Mouse (Mus musculus) 3T3-L1 (cell line): ENCODE results near the gene Il6ra.

ENCODE experiments used
- DNase-seq: peaks from one replicate; pipeline ENCODE4 v3.0.0-alpha.2; 2015; ENCODE audit warnings: low read depth, low spot score

The Il6ra gene

GRCm38 (mm10) chr3:89853752-89854151, 59.2 kb downstream of the Il6ra start:
- DNase-seq: no peak

- DNase-seq: no peak
Measured at GRCm38 (mm10) chr3:89848083-89848482, 64.9 kb downstream of the Il6ra start.

- DNase-seq: no peak
Measured at GRCm38 (mm10) chr3:89847596-89847995, 65.4 kb downstream of the Il6ra start.

- DNase-seq: peak; percentile 27
Measured at GRCm38 (mm10) chr3:89847126-89847525, 65.9 kb downstream of the Il6ra start.

GRCm38 (mm10) chr3:89845814-89846213, 67.2 kb downstream of the Il6ra start:
- DNase-seq: no peak

GRCm38 (mm10) chr3:89843148-89843547, 69.8 kb downstream of the Il6ra start:
- DNase-seq: no peak

GRCm38 (mm10) chr3:89842258-89842657, 70.7 kb downstream of the Il6ra start:
- peak; percentile 59 for DNase-seq

GRCm38 (mm10) chr3:89835362-89835761, 77.6 kb downstream of the Il6ra start:
- DNase-seq: no peak

- DNase-seq: no peak
Measured at GRCm38 (mm10) chr3:89830815-89831591, 82.0 kb downstream of the Il6ra start, which contains the start of gene She. She (plus strand) TSS chr3:89831370.

- DNase-seq: no peak
Measured at GRCm38 (mm10) chr3:89826295-89826694, 86.7 kb downstream of the Il6ra start.

- no peak for DNase-seq
Measured at GRCm38 (mm10) chr3:89823594-89823993, 89.4 kb downstream of the Il6ra start.

- DNase-seq: no peak
Measured at GRCm38 (mm10) chr3:89821548-89822480, 91.2 kb downstream of the Il6ra start.

- no peak for DNase-seq
Measured at GRCm38 (mm10) chr3:89821096-89821513, 91.9 kb downstream of the Il6ra start.

- DNase-seq: no peak
Measured at GRCm38 (mm10) chr3:89820311-89821095, 92.5 kb downstream of the Il6ra start.

GRCm38 (mm10) chr3:89819897-89820296, 93.1 kb downstream of the Il6ra start:
- DNase-seq: no peak

GRCm38 (mm10) chr3:89818605-89819004, 94.4 kb downstream of the Il6ra start:
- DNase-seq: no peak

- DNase-seq: peak; percentile 62
Measured at GRCm38 (mm10) chr3:89817056-89817455, 95.9 kb downstream of the Il6ra start.
